Mouse (Mus musculus) lung, adult 18-20 months (tissue): ENCODE measurements around the gene Mcam.

Experiments
- DNase-seq, 2 experiments: peaks; one replicate each; pipeline ENCODE4 v3.0.0; 2022; ENCODE audit warnings: mixed read lengths in 2 of 2

Mcam gene

GRCm38 (mm10) chr9:44137846-44138245, 3.6 kb downstream of the Mcam start:
- peak in 1 of 2 experiments; percentile 11 for DNase-seq

- no peak for DNase-seq
These were observed 7.7 kb downstream of the Mcam start for GRCm38 (mm10) chr9:44141951-44142350.

GRCm38 (mm10) chr9:44143421-44143820, 9.2 kb downstream of the Mcam start:
- DNase-seq, result no peak

- DNase-seq, result peak; percentile 41
These were observed 9.9 kb downstream of the Mcam start for GRCm38 (mm10) chr9:44144023-44144717.

- no peak for DNase-seq
These were observed 10.4 kb downstream of the Mcam start for GRCm38 (mm10) chr9:44144718-44145060.

- peak in 1 of 2 experiments; percentile 28 for DNase-seq
These were observed 13.0 kb downstream of the Mcam start for GRCm38 (mm10) chr9:44147290-44147689.

- no peak for DNase-seq
These were observed 25.6 kb downstream of the Mcam start for GRCm38 (mm10) chr9:44159886-44160285.

GRCm38 (mm10) chr9:44168931-44169330, 34.7 kb downstream of the Mcam start:
- no peak for DNase-seq

- no peak for DNase-seq
These were observed 36.5 kb downstream of the Mcam start for GRCm38 (mm10) chr9:44170691-44171151.

- peak in 1 of 2 experiments; percentile 18 for DNase-seq
These were observed 41.3 kb downstream of the Mcam start for GRCm38 (mm10) chr9:44175556-44175955.

- no peak for DNase-seq
These were observed 41.7 kb downstream of the Mcam start for GRCm38 (mm10) chr9:44175957-44176356.

- no peak for DNase-seq
These were observed 43.1 kb downstream of the Mcam start for GRCm38 (mm10) chr9:44177405-44177804.

- peak in 1 of 2 experiments; percentile 19 for DNase-seq
These were observed 44.1 kb downstream of the Mcam start for GRCm38 (mm10) chr9:44178389-44178788.

GRCm38 (mm10) chr9:44178811-44179210, 44.5 kb downstream of the Mcam start:
- DNase-seq, result no peak

- no peak for DNase-seq
These were observed 47.3 kb downstream of the Mcam start for GRCm38 (mm10) chr9:44181537-44181936.

GRCm38 (mm10) chr9:44182260-44182659, 48.0 kb downstream of the Mcam start:
- DNase-seq, result peak; percentile 56 to 64

GRCm38 (mm10) chr9:44188223-44188622, 54.0 kb downstream of the Mcam start:
- DNase-seq, result no peak

- peak in 1 of 2 experiments; percentile 30 for DNase-seq
These were observed 56.9 kb downstream of the Mcam start for GRCm38 (mm10) chr9:44191166-44191565.

- DNase-seq, result no peak
These were observed 58.0 kb downstream of the Mcam start for GRCm38 (mm10) chr9:44192312-44192711.
